Mouse (Mus musculus) forebrain, embryonic 15.5 days (tissue): ENCODE results near the gene Ly6f. TPM values are rescaled to one million over a fixed set of nuclear protein-coding genes. Genes with fewer than 3 reads are reported as not detected.

Experiments used
- polyA plus RNA-seq: library from polyadenylated mRNA; unstranded; fragments of >200 nt; fragmentation: Nextera tagmentation; extraction: Ambion mirVana; gene quantifications from 2 replicates; pipeline ENCODE4 v1.2.1, GENCODE M21; 2015

The Ly6f gene
- polyA plus RNA-seq, 1 experiment from 2014 or later = not detected

Other genes starting within 250 kb of the Ly6f start
- 2.9 and 3.8 TPM in 2 replicates for gene Ly6c1, start 219.6 kb upstream of the Ly6f start, polyA plus RNA-seq
- 0.26 TPM in 1 of 2 replicates, not detected in the other for gene Ly6c2, start 156.5 kb upstream of the Ly6f start, polyA plus RNA-seq
- gene Ly6g, start 113.2 kb upstream of the Ly6f start, polyA plus RNA-seq = not detected in 2 replicates
- gene BC025446, start 52.0 kb upstream of the Ly6f start, polyA plus RNA-seq = not detected in 2 replicates